Mouse (Mus musculus): ENCODE measurements around the gene Trp53bp2. TPM values are rescaled to one million over a fixed set of nuclear protein-coding genes. Genes with fewer than 3 reads are reported as not detected.

The Trp53bp2 gene
- polyA plus RNA-seq, 1 experiment from 2014 or later: 21.2 TPM

GRCm38 (mm10) chr1:182441791-182442473, 33.0 kb downstream of the Trp53bp2 start:
- H3K27ac ChIP-seq: no peak overlapping the region
- no peak overlapping the region for H3K4me2 ChIP-seq
- no peak overlapping the region for H3K9ac ChIP-seq
- no peak overlapping the region for H3K4me3 ChIP-seq
- no peaks in the 10 kb centered on the region for H3K9me3 ChIP-seq
- H3K4me1 ChIP-seq: peaks cover 8% of the 10 kb centered on the region; the same call in 1 of the 2 replicates
- H3K27me3 ChIP-seq: no peaks in the 10 kb centered on the region
- 84% methylated on average over 18 of the region's 18 CpGs for WGBS
- ATAC-seq (ENCODE audit: borderline replicate concordance, extremely low read depth, low FRiP score, low TSS enrichment): no peak
- H3K36me3 ChIP-seq: peaks cover 66% of the 10 kb centered on the region

- peaks cover 8% of the 10 kb centered on the region; the same call in 1 of the 2 replicates for H3K4me1 ChIP-seq
- no peaks in the 10 kb centered on the region for H3K27me3 ChIP-seq
- no peaks in the 10 kb centered on the region for H3K9me3 ChIP-seq
- no peak overlapping the region for H3K9ac ChIP-seq
- ATAC-seq (ENCODE audit: borderline replicate concordance, extremely low read depth, low FRiP score, low TSS enrichment): no peak
- 58% methylated on average over 2 of the region's 2 CpGs for WGBS
- no peak overlapping the region for H3K27ac ChIP-seq
- H3K36me3 ChIP-seq: peaks cover 70% of the 10 kb centered on the region
- H3K4me3 ChIP-seq: no peak overlapping the region
- H3K4me2 ChIP-seq: no peak overlapping the region
Measured at GRCm38 (mm10) chr1:182444116-182444515, 35.1 kb downstream of the Trp53bp2 start.

DNA sequence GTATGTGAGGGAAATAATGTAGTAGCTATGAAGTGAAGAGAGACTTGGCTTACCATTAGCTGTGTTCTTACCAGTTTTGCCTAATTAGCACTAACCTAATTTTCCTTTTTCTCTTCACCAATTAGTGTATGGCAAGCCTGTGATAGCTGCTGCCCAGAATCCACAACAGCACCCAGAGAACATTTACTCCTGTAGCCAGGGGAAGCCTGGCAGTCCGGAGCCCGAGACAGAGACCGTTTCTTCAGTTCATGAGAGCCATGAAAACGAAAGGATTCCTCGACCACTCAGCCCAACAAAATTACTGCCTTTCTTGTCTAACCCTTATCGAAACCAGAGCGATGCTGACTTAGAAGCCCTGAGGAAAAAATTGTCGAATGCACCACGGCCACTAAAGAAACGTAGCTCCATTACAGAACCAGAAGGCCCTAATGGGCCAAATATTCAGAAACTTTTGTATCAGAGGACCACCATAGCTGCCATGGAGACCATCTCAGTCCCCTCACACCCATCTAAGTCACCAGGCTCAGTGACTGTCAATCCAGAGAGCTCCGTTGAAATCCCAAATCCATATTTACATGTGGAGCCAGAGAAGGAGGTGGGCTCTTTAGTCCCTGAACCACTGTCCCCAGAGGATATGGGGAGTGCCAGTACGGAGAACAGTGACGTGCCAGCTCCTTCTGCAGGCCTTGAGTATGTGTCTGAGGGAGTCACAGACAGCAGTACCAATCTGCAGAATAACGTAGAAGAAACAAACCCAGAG, 39.5 kb downstream of the Trp53bp2 start:
- no peak for ATAC-seq (ENCODE audit: borderline replicate concordance, extremely low read depth, low FRiP score, low TSS enrichment)
- no peaks in the 10 kb centered on the region for H3K4me1 ChIP-seq
- peaks cover 62% of the 10 kb centered on the region for H3K36me3 ChIP-seq
- H3K4me3 ChIP-seq: no peak overlapping the region
- H3K9me3 ChIP-seq: no peaks in the 10 kb centered on the region
- H3K27ac ChIP-seq: no peak overlapping the region
- H3K9ac ChIP-seq: no peak overlapping the region
- no peak overlapping the region for H3K4me2 ChIP-seq
- WGBS: 93% methylated on average over 14 of the region's 14 CpGs
- no peaks in the 10 kb centered on the region for H3K27me3 ChIP-seq

DNA sequence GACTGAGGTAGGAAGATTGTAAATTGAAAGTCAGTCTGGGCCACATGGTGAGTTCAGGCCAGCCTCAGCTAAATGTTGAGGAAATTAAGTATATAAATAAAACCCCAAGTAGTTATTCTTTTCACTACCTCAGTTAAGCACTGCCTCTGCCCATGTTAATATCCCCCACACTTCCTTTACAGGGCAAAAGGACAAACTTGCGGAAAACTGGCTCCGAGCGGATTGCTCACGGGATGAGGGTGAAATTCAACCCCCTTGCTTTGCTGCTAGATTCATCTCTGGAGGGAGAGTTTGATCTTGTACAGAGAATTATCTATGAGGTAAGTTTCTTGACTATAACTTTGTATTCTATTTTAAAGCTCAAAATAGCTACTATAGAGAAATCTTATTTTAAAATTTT, 43.5 kb downstream of the Trp53bp2 start:
- 72% methylated on average over 4 of the region's 4 CpGs for WGBS
- no peak overlapping the region for H3K27ac ChIP-seq
- ATAC-seq (ENCODE audit: borderline replicate concordance, extremely low read depth, low FRiP score, low TSS enrichment): no peak
- no peak overlapping the region for H3K4me3 ChIP-seq
- H3K36me3 ChIP-seq: peaks cover 56% of the 10 kb centered on the region
- H3K9ac ChIP-seq: no peak overlapping the region
- H3K4me1 ChIP-seq: no peaks in the 10 kb centered on the region
- H3K27me3 ChIP-seq: no peaks in the 10 kb centered on the region
- no peaks in the 10 kb centered on the region for H3K9me3 ChIP-seq
- no peak overlapping the region for H3K4me2 ChIP-seq

DNA sequence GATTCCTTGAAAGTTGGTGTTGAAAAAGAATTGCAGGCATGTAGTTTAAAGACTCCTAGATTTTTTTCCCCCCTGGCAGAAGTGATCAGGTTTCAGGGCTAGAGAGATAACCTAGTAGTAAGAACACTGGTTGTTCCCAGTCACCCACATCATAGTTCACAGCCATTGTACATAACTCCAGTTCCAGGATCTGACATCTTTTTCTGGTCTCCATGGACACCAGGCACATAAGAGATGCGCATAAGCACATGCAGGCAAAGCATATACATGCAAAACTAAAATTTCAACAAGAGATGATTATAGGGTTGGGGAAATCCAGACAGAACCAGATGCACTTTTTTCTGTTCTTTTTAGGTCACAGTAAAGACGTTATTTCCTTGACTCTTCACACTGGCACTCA, 46.1 kb downstream of the Trp53bp2 start:
- Histone ChIP-seq H3K4me2 (no peak overlapping the region), H3K27me3 (no peaks in the 10 kb centered on the region), H3K9me3 (no peaks in the 10 kb centered on the region), H3K4me3 (no peak overlapping the region), H3K27ac (no peak overlapping the region), H3K9ac (no peak overlapping the region), H3K4me1 (no peaks in the 10 kb centered on the region), H3K36me3 (peaks cover 47% of the 10 kb centered on the region)
- 81% methylated on average over 2 of the region's 2 CpGs for WGBS
- no peak for ATAC-seq (ENCODE audit: borderline replicate concordance, extremely low read depth, low FRiP score, low TSS enrichment)

DNA sequence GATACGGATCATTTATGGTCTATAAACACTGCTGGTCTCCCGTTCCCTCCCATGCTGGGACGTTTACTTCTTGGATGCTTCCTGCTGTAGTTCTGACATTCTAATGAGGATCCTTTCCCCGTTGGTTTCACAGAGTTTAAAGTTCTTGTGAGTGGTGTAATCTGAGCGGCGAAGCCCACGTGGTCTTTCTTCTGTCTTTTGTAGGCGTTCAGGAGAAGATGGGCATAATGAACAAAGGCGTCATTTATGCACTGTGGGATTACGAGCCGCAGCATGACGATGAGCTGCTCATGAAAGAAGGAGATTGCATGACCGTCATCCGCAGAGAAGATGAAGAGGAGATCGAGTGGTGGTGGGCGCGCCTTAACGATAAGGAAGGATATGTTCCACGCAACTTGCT, 49.6 kb downstream of the Trp53bp2 start:
- Histone ChIP-seq H3K27ac (no peak overlapping the region), H3K4me2 (no peak overlapping the region), H3K9ac (no peak overlapping the region), H3K4me1 (peaks cover 18% of the 10 kb centered on the region), H3K4me3 (no peak overlapping the region), H3K9me3 (no peaks in the 10 kb centered on the region), H3K36me3 (peaks cover 47% of the 10 kb centered on the region), H3K27me3 (no peaks in the 10 kb centered on the region)
- no peak for ATAC-seq (ENCODE audit: borderline replicate concordance, extremely low read depth, low FRiP score, low TSS enrichment)
- WGBS: 82% methylated on average over 19 of the region's 19 CpGs

DNA sequence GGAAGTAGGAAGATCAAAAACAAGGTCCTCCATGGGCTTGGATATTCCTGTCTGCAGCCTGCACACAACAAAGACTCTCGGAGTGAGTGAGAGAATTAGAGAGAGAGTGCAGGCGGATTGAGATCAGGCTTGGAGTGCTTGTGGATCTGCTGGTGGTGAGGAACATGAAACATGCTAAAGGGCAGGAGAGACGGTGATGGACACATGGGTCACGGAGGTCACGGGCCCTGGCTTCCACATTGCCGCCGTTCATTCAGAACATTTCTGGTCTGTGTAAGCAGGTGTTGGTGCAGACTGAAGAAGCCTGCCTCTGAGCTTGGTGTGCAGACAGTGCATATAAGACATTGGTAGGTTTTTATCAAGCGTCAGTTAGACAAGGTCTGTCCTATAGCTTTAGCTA, 50.5 kb downstream of the Trp53bp2 start:
- no peak overlapping the region for H3K9ac ChIP-seq
- WGBS: 71% methylated on average over 8 of the region's 8 CpGs
- ATAC-seq (ENCODE audit: borderline replicate concordance, extremely low read depth, low FRiP score, low TSS enrichment): no peak
- no peaks in the 10 kb centered on the region for H3K9me3 ChIP-seq
- no peaks in the 10 kb centered on the region for H3K27me3 ChIP-seq
- H3K27ac ChIP-seq: no peak overlapping the region
- peaks cover 18% of the 10 kb centered on the region for H3K4me1 ChIP-seq
- H3K36me3 ChIP-seq: peaks cover 40% of the 10 kb centered on the region
- no peak overlapping the region for H3K4me3 ChIP-seq
- H3K4me2 ChIP-seq: no peak overlapping the region

DNA sequence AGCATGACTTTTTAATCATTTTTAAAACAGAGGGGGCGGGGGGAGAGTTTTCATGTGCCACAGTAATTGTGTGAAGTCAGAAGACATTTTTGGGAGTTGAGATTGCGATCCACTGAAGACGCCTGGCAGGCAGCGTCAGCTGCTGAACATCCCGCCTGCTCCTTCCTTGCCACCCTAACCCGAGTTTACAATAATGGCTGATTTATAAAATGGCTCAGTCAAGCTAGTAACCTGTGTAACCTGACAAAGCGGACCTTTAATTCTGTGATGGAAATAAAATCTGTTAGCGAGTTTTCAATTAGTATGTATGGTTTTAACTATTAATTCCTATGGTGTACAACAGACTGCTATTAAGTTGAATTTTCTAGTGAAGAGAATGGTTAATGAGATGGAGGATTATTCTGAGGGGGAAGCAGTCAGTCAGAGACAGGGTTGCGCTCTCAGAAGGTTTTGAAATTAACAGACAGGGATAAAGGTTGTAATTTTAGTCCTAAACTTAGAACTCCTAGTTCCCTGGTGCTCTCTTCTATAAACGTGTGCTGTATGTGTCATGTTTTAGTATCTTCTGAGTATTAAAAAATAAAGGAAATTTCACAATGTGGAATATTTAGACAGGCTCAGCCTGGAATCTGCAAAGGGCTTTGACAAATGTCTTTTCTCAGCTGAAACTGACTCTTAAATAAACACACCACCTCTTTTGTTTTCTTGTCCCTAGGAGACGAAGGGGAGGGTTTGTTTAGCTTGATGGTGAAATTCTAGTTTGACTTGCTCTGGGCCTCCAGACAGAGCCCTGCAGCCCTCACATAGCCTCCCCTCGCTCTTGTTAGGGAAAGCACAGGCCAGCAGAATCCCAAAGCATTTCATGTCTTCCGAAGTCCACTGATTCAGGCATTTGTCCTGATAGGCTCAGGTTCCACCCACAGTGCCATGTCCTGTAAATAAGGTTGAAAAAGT, 51.6 kb downstream of the Trp53bp2 start:
- peaks cover 18% of the 10 kb centered on the region for H3K4me1 ChIP-seq
- H3K9me3 ChIP-seq: no peaks in the 10 kb centered on the region
- peak overlapping the region; percentile 83 for H3K27ac ChIP-seq
- H3K27me3 ChIP-seq: no peaks in the 10 kb centered on the region
- H3K4me2 ChIP-seq: peak overlapping the region; percentile 11; the same call in 1 of the 2 replicates
- no peak overlapping the region for H3K4me3 ChIP-seq
- ATAC-seq (ENCODE audit: borderline replicate concordance, extremely low read depth, low FRiP score, low TSS enrichment): peak; percentile 62; the same call in 1 of the 2 replicates
- WGBS: 50% methylated on average over 13 of the region's 13 CpGs
- H3K9ac ChIP-seq: no peak overlapping the region
- H3K36me3 ChIP-seq: peaks cover 36% of the 10 kb centered on the region

GRCm38 (mm10) chr1:182461261-182461660, 52.3 kb downstream of the Trp53bp2 start:
- Histone ChIP-seq H3K36me3 (peaks cover 30% of the 10 kb centered on the region), H3K9me3 (no peaks in the 10 kb centered on the region), H3K4me3 (no peak overlapping the region), H3K4me2 (peak overlapping the region; percentile 11; the same call in 1 of the 2 replicates), H3K27me3 (no peaks in the 10 kb centered on the region), H3K27ac (peak overlapping the region; percentile 83), H3K4me1 (peaks cover 18% of the 10 kb centered on the region), H3K9ac (no peak overlapping the region)
- 0 out of 2 replicates have a peak, but pooled peaks have one; percentile 53 for ATAC-seq (ENCODE audit: borderline replicate concordance, extremely low read depth, low FRiP score, low TSS enrichment)
- WGBS: 18% methylated on average over 7 of the region's 7 CpGs

DNA sequence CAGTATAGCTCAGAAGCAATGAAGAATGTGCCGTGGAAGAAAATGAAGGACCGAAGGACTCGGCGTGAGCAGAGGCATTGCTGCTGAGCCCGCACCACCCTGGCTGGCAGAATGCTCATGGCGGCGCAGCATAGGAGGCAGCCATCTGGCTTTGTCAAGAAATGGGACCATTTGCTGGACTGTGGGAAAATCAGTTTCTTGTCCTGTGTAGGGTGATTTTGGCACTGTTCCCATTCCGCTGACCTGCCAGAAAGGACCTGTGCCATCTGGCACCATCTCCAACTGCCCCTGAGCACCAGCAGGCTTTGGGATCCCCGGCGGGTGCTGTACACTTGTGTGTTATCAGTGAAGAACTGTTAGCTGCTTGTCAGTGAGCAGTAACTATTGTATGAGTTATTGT, 52.8 kb downstream of the Trp53bp2 start:
- Histone ChIP-seq H3K36me3 (peaks cover 27% of the 10 kb centered on the region), H3K9ac (no peak overlapping the region), H3K9me3 (no peaks in the 10 kb centered on the region), H3K27ac (peak overlapping the region; percentile 83; the same call in 1 of the 2 replicates), H3K4me3 (no peak overlapping the region), H3K4me1 (peaks cover 18% of the 10 kb centered on the region), H3K4me2 (no peak overlapping the region), H3K27me3 (no peaks in the 10 kb centered on the region)
- WGBS: 81% methylated on average over 10 of the region's 10 CpGs
- ATAC-seq (ENCODE audit: borderline replicate concordance, extremely low read depth, low FRiP score, low TSS enrichment): no peak

- Histone ChIP-seq H3K27ac (peak overlapping the region; percentile 17; the same call in 1 of the 2 replicates), H3K36me3 (peaks cover 39% of the 10 kb centered on the region), H3K4me3 (no peak overlapping the region), H3K4me2 (no peak overlapping the region), H3K4me1 (peaks cover 16% of the 10 kb centered on the region), H3K9ac (no peak overlapping the region), H3K9me3 (no peaks in the 10 kb centered on the region), H3K27me3 (no peaks in the 10 kb centered on the region)
- no peak for ATAC-seq (ENCODE audit: borderline replicate concordance, extremely low read depth, low FRiP score, low TSS enrichment)
- 25% methylated on average over 4 of the region's 4 CpGs for WGBS
Measured at GRCm38 (mm10) chr1:182465309-182465708, 56.3 kb downstream of the Trp53bp2 start.
